8 mouse cellular contexts compared by ENCODE assay signal in the genomic region with DNA sequence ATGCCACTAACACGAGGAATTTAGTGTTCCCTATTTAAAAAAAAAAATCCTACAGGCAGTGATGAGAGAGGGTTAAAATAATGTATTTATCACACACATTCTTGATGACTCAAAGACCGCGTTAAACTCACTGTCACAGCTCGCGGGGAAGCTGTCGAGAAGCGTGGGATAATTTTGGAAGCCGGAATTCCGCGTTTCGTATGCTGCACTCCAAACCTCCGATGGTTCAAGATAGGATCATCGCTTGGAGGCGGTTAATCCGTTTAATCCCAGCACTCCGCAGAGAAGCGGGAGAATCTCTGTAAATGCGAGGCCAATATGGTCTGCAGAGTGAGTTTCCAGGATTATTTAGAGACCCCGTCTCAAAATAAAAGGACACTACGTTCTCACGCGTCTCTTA. TPM values are rescaled to one million over a fixed set of nuclear protein-coding genes. Genes with fewer than 3 reads are reported as not detected.
DNase-seq lines count a peak whose midpoint lies in the region; ATAC-seq and TF ChIP-seq lines count a peak whose summit lies in the region.

No protein-coding gene starts in this region.

- no peaks in the 10 kb centered on the region for H3K9me3 ChIP-seq in hindbrain, embryonic 10.5 days
- 0 out of 2 replicates have a peak, but pooled peaks cover under 1% of the 10 kb centered on the region for H3K9me3 ChIP-seq in limb, embryonic 14.5 days (ENCODE audit: control insufficient read depth, low read length)
- H3K9me3 ChIP-seq in neural tube, embryonic 15.5 days (replicated peaks) = no peaks in the 10 kb centered on the region

- TF ChIP-seq CTCF in testis, adult 2 months (IDR thresholded peaks at IDR 0.05; ENCODE audit: control insufficient read depth, insufficient read depth, insufficient replicate concordance, low read depth, low read length) = no peak

- H3K27ac ChIP-seq in testis, adult 2 months (ENCODE audit: control insufficient read depth, insufficient read depth, low read depth, low read length) = no peak overlapping the region; the same call in 1 of the 2 replicates
- H3K27ac ChIP-seq in hindbrain, embryonic 10.5 days = peak overlapping the region; percentile 96
- H3K27ac ChIP-seq in limb, embryonic 14.5 days (replicated peaks; ENCODE audit: low read depth, low read length) = 0 out of 2 replicates have a peak overlapping the region, but pooled peaks have one; percentile 2
- peak overlapping the region; percentile 93 for H3K27ac ChIP-seq in neural tube, embryonic 15.5 days (replicated peaks)

- TF ChIP-seq POLR2A in testis, adult 2 months (IDR thresholded peaks at IDR 0.05; ENCODE audit: control insufficient read depth, low read depth, low read length) = no peak
- TF ChIP-seq POLR2A in limb, embryonic 14.5 days (IDR thresholded peaks at IDR 0.05; ENCODE audit: borderline replicate concordance, extremely low read depth, insufficient read depth, insufficient read length) = no peak

- ATAC-seq in limb, embryonic 14.5 days (ENCODE audit: low FRiP score, low read depth) = no peak; the same call in 1 of the 2 replicates
- ATAC-seq in neural tube, embryonic 15.5 days (ENCODE audit: low FRiP score) = no peak; the same call in none of the 2 replicates

- H3K4me2 ChIP-seq in limb, embryonic 14.5 days (replicated peaks; ENCODE audit: low read depth, low read length, severe bottlenecking) = peak overlapping the region; percentile 84
- H3K4me2 ChIP-seq in neural tube, embryonic 15.5 days = peak overlapping the region; percentile 81

- peak; percentile 62 for DNase-seq in embryo, embryonic 10 days (ENCODE audit: low spot score)
- no peak for DNase-seq in embryo, embryonic 10.5 days (ENCODE audit: low spot score)
- no peak for DNase-seq in testis, postnatal 14 days (ENCODE audit: low spot score)
- DNase-seq in hindbrain, embryonic 10.5 days (ENCODE audit: low spot score) = no peak
- DNase-seq in limb, embryonic 14.5 days (ENCODE audit: low spot score) = no peak
- no peak for DNase-seq in c-Kit-positive CD71-positive TER-119-positive erythroid progenitor cells, embryonic 14.5 days (ENCODE audit: low spot score)

- peak overlapping the region; percentile 97 for H3K4me3 ChIP-seq in testis, adult 2 months (ENCODE audit: control insufficient read depth, low read depth, low read length)
- H3K4me3 ChIP-seq in hindbrain, embryonic 10.5 days = peak overlapping the region; percentile 98
- H3K4me3 ChIP-seq in limb, embryonic 14.5 days (replicated peaks; ENCODE audit: low read length) = peak overlapping the region; percentile 91
- peak overlapping the region; percentile 71 for H3K4me3 ChIP-seq in neural tube, embryonic 15.5 days (replicated peaks)

- WGBS in hindbrain, embryonic 10.5 days = 1% methylated on average over 22 of the region's 22 CpGs
- 1% methylated on average over 22 of the region's 22 CpGs for WGBS in limb, embryonic 14.5 days
- under 1% methylated on average over 22 of the region's 22 CpGs for WGBS in neural tube, embryonic 15.5 days

- H3K4me1 ChIP-seq in testis, adult 2 months (ENCODE audit: control insufficient read depth, insufficient read depth, low read length) = peaks cover 4% of the 10 kb centered on the region
- H3K4me1 ChIP-seq in hindbrain, embryonic 10.5 days (replicated peaks) = peaks cover 12% of the 10 kb centered on the region
- H3K4me1 ChIP-seq in limb, embryonic 14.5 days (ENCODE audit: control insufficient read depth, insufficient read depth, low read length) = peaks cover 8% of the 10 kb centered on the region
- peaks cover 19% of the 10 kb centered on the region for H3K4me1 ChIP-seq in neural tube, embryonic 15.5 days

- H3K27me3 ChIP-seq in testis, adult 2 months (ENCODE audit: control insufficient read depth, insufficient read depth, low read length) = no peaks in the 10 kb centered on the region
- no peaks in the 10 kb centered on the region for H3K27me3 ChIP-seq in hindbrain, embryonic 10.5 days (ENCODE audit: insufficient read depth, poor library complexity, severe bottlenecking)
- no peaks in the 10 kb centered on the region for H3K27me3 ChIP-seq in limb, embryonic 14.5 days (ENCODE audit: control insufficient read depth, insufficient read depth, low read length)
- H3K27me3 ChIP-seq in neural tube, embryonic 15.5 days (replicated peaks) = no peaks in the 10 kb centered on the region

- H3K9ac ChIP-seq in limb, embryonic 14.5 days (ENCODE audit: low read depth, low read length, severe bottlenecking) = peak overlapping the region; percentile 86
- H3K9ac ChIP-seq in neural tube, embryonic 15.5 days (replicated peaks) = peak overlapping the region; percentile 89

- H3K36me3 ChIP-seq in testis, adult 2 months (ENCODE audit: control insufficient read depth, insufficient read depth, low read length) = peaks cover 5% of the 10 kb centered on the region
- peaks cover 24% of the 10 kb centered on the region for H3K36me3 ChIP-seq in hindbrain, embryonic 10.5 days
- peaks cover 21% of the 10 kb centered on the region for H3K36me3 ChIP-seq in limb, embryonic 14.5 days (ENCODE audit: control insufficient read depth, insufficient read depth, low read length)
- peaks cover 20% of the 10 kb centered on the region for H3K36me3 ChIP-seq in neural tube, embryonic 15.5 days

RNA-seq across cellular contexts. Expression of a gene that starts 6.9 kb away (rescaled TPM):
- polyA plus RNA-seq in testis, adult 2 months (2012; rRNA removed) = 93.2 and 113 TPM in 2 replicates
- 198 and 220 TPM in 2 replicates for polyA plus RNA-seq in hindbrain, embryonic 10.5 days (2016; fragmentation: Nextera tagmentation; extraction: Ambion mirVana)
- 94.7 and 143 TPM in 2 replicates for polyA plus RNA-seq in limb, embryonic 14.5 days (2012; rRNA removed)
- 182 and 194 TPM in 2 replicates for polyA plus RNA-seq in limb, embryonic 14.5 days (2014; fragmentation: Nextera tagmentation; extraction: Ambion mirVana)
- polyA plus RNA-seq in neural tube, embryonic 15.5 days (2015; fragmentation: Nextera tagmentation; extraction: Ambion mirVana) = 159 and 172 TPM in 2 replicates

RNA-seq across cellular contexts. Expression of a gene that starts 58.6 kb away (rescaled TPM):
- 121 and 122 TPM in 2 replicates for polyA plus RNA-seq in testis, adult 2 months (2012; rRNA removed)
- 12.6 and 16.7 TPM in 2 replicates for polyA plus RNA-seq in hindbrain, embryonic 10.5 days (2016; fragmentation: Nextera tagmentation; extraction: Ambion mirVana)
- 0.70 and 0.88 TPM in 2 replicates for polyA plus RNA-seq in limb, embryonic 14.5 days (2012; rRNA removed)
- polyA plus RNA-seq in limb, embryonic 14.5 days (2014; fragmentation: Nextera tagmentation; extraction: Ambion mirVana) = 0.70 and 1.1 TPM in 2 replicates
- 0.08 and 0.37 TPM in 2 replicates for polyA plus RNA-seq in neural tube, embryonic 15.5 days (2015; fragmentation: Nextera tagmentation; extraction: Ambion mirVana)
